Mouse (Mus musculus): Measurements from ENCODE around the gene Krt82. TPM values are rescaled to one million over a fixed set of nuclear protein-coding genes. Genes with fewer than 3 reads are reported as not detected.

Gene Krt82
- total RNA-seq (2023; ENCODE audit: inconsistent age): not detected in 4 replicates

GRCm38 (mm10) chr15:101550567-101550966, at the start of gene Krt82:
Gene Krt82 (minus strand): TSS chr15:101550667.

DNA sequence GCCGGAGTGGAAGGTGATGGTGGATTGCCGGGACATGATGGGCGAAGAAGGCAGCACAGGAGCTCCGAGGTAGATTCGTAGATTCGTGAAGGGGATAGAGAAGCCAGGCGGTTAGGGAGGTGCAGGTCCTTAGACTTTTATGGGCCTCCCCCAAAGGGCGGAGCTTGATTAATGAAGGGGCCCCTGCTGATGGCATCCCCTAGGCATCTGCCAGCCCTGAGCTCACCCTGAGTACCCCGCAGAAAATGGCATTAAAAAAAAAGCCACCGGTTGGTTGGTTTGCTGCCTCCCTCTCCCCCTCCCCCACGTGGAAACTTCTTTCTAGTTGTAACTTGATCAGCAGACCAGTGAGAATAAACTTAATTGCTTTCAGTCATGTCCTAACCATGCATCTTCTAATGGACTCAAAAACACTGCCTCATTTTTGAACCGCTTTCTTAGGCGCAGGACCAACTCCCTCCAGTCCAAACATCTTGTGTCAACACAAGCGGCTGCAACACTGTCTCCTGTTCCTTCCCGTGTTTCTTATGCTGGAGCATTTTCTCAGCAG, 23.4 kb upstream of the Krt82 start, which contains the start of gene Krt75:
Gene Krt75 (minus strand): TSS at position 109 of the 550 bp plus-strand sequence.

DNA sequence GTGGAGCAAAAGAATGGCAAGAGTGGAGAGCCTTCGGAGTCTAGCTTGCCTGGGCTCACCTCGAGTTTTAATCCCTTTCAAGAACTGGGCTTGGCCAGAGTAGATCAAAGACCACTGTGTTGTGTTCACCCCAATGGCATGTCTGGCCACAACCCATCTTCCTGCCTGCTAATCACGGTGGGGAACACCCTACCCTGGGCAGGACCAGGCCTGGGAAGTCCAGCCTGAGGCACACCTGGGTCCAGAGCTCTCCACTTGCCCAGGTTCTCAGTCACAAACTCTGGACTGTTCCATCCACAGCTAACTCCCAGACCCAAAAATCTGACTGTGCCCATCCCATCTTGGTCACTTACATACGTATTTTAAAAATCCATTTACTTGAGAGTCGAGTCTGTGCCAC, 12.4 kb upstream of the Krt82 start, which contains the start of gene Krt90:
Gene Krt90 (minus strand): TSS at position 101 of the 400 bp plus-strand sequence.

DNA sequence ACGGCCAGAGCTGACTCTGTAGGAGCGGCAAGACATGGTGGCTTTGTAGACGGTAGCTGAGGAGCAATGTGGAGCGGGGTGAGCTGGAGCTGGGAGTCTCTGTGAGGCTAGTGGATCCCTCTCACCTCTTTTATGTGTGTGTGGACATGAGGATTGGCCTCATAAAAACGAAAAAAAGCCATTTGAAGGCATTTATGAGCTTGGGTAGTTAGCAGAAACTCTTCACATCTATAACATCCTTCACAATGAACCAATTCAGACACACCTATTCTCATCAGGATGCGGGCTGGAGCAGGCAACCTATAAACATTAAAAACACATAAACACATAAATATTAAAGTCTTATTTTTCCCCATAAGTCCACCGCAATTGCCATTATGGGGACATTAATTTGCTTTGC, 17.7 kb downstream of the Krt82 start, which contains the start of gene Krt84:
Gene Krt84 (minus strand): TSS at position 101 of the 400 bp plus-strand sequence.

DNA sequence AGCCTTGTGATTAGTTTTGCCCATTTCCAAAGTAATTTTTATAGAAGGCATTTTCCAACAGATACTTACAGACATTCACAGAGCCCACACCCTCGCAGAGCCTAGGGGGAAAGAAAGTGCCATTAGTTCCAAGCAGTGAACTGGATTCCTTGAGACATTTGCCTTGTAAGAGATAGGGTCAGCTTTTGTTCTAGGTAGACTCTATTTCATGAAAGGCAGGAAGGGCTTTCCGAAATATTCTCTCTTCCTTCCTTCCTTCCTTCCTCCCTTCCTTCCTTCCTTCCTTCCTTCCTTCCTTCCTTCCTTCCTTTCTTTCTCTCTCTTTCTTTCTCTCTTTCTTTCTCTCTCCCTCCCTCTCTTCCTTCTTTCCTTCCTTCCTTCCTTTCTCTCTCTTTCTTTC, 33.3 kb downstream of the Krt82 start, which contains the start of gene Gm49425:
Gene Gm49425 (minus strand): TSS at position 101 of the 400 bp plus-strand sequence.

DNA sequence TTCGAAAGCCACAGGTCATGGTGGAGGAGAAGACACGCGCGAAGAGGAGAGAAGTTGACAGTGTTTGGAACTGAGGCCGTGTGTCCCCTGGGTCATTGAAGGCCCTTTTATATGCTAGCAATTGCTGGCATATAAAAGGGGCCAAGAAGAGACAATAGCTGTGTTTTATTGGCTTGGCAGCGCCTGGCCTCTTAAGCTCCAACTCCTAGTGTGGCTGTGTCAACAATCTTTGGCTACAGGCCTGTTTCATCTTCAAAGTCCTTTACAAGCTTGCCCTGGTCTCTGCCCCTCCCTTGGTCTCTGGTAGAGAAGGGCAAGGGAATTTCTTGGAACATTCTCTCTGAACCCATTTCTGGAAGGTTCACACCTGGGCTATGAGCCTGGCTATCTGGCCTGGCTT, 59.0 kb downstream of the Krt82 start, which contains the start of gene Krt83:
Gene Krt83 (minus strand): TSS at position 82 of the 400 bp plus-strand sequence.

Other genes starting within 250 kb of the Krt82 start
- gene Krt80, start 180.5 kb downstream of the Krt82 start, total RNA-seq (2023; ENCODE audit: inconsistent age): 0.18 to 0.26 TPM in 2 of 4 replicates, not detected in the others
- not detected in 4 replicates for gene Krt7, start 139.6 kb downstream of the Krt82 start, total RNA-seq (2023; ENCODE audit: inconsistent age)
- not detected in 4 replicates for gene Krt87, start 111.9 kb downstream of the Krt82 start, total RNA-seq (2023; ENCODE audit: inconsistent age)
- gene Krt88, start 102.9 kb downstream of the Krt82 start, total RNA-seq (2023; ENCODE audit: inconsistent age): not detected in 4 replicates
- not detected in 4 replicates for gene Krt81, start 86.9 kb downstream of the Krt82 start, total RNA-seq (2023; ENCODE audit: inconsistent age)
- not detected in 4 replicates for gene Krt86, start 77.2 kb downstream of the Krt82 start, total RNA-seq (2023; ENCODE audit: inconsistent age)
- not detected in 4 replicates for gene Krt83, start 59.2 kb downstream of the Krt82 start, total RNA-seq (2023; ENCODE audit: inconsistent age)
- gene Gm49425, start 33.4 kb downstream of the Krt82 start, total RNA-seq (2023; ENCODE audit: inconsistent age): not detected in 4 replicates
- gene Krt84, start 17.8 kb downstream of the Krt82 start, total RNA-seq (2023; ENCODE audit: inconsistent age): not detected in 4 replicates
- gene Krt90, start 12.3 kb upstream of the Krt82 start, total RNA-seq (2023; ENCODE audit: inconsistent age): not detected in 4 replicates
- gene Krt75, start 23.2 kb upstream of the Krt82 start, total RNA-seq (2023; ENCODE audit: inconsistent age): not detected in 4 replicates
- not detected in 4 replicates for gene Gm5414, start 77.5 kb upstream of the Krt82 start, total RNA-seq (2023; ENCODE audit: inconsistent age)
- gene Gm5478, start 96.7 kb upstream of the Krt82 start, total RNA-seq (2023; ENCODE audit: inconsistent age): not detected in 4 replicates
- gene Krt6b, start 129.6 kb upstream of the Krt82 start, total RNA-seq (2023; ENCODE audit: inconsistent age): not detected in 4 replicates
- not detected in 4 replicates for gene Krt6a, start 143.6 kb upstream of the Krt82 start, total RNA-seq (2023; ENCODE audit: inconsistent age)
- not detected in 4 replicates for gene Krt5, start 162.2 kb upstream of the Krt82 start, total RNA-seq (2023; ENCODE audit: inconsistent age)
- not detected in 4 replicates for gene Krt71, start 192.4 kb upstream of the Krt82 start, total RNA-seq (2023; ENCODE audit: inconsistent age)
- not detected in 4 replicates for gene Krt72, start 235.8 kb upstream of the Krt82 start, total RNA-seq (2023; ENCODE audit: inconsistent age)

All from B cell, adult (primary cell).